Mouse (Mus musculus): ENCODE results near the gene Ces1g.

Gene Ces1g

DNA sequence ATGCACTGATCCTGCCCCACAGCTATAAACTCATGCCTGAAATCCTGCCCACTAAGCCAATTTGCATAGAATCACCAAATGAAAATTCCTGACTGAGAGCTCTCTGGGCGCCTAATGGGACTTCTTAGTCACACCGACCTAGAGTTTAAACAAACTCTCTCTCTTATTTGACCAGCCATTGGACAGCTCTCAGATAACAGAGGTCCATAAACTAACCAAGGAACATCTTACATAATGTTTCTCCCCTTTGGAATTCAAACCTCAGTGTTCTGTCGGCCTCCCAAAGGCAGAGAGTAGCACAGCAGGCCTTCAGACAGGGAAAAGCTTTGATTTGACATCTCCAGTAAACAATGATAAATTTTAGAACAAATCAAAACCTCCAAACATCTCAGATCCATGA lies at the start of gene Ces1g:
Ces1g (minus strand) TSS at position 102 of the 400 bp plus-strand sequence.
- DNase-seq (ENCODE audit: low read depth, low spot score), result no peak

DNA sequence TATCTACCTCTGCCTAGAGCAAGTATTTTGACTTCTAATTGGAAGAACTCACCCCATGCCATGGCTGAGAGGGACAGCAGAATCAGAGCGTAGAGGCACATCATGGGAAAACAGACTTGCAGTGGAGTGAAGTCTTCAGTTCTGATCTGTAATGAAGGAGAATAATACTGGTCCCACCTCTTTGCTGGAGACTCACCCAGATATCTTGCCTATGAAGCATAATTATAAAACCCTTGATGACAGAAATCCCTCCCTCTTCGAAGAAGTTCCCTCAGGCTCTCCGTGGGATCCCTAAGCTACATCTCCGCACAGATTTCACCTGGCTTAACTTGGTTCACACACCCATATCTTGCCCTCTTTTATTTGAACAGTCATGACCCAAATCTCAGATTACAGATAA lies 42.5 kb upstream of the Ces1g start, which contains the start of gene Ces1h:
Ces1h (minus strand) TSS at position 101 of the 400 bp plus-strand sequence.
- no peak for DNase-seq (ENCODE audit: low read depth, low spot score)

DNA sequence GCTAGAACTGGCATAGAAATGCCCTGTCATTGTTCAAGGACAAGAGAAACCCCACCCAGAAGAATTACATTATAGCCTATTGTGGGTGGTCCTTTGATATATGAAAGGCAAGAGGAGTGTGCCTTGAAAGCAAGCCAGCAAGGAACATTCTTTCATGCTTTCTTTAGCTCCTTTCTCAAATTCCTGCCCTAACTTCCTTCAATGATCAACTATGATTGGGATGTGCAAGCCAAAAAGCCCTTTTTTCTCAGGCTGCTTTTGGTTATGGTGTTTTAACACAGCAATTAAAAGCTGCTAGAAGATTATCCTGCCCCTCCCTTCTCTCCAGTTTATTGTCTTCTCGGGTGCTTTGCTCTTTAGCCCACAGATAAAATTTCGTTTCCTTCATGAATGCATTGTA lies 32.4 kb upstream of the Ces1g start:
- no peak for DNase-seq (ENCODE audit: low read depth, low spot score)

DNA sequence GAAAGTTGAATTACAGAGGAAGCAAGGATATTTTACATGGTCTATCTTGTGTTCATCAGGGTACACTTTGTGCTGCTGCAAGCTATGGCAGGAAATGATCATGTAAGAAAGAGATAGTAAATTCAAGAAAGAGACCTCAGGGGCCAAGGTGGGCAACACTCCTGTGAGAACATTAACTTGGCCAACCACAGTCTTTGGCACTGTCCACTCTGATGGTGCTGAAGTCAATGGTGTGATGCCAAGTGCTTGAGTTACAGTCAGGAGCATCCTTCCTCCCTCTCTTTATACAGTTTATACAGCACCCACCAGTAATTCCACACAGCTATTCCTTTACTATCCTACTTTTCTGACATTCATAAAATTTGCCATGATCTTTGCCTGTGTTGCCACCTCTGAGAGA lies 23.0 kb upstream of the Ces1g start:
- DNase-seq (ENCODE audit: low read depth, low spot score), result peak; percentile 30

DNA sequence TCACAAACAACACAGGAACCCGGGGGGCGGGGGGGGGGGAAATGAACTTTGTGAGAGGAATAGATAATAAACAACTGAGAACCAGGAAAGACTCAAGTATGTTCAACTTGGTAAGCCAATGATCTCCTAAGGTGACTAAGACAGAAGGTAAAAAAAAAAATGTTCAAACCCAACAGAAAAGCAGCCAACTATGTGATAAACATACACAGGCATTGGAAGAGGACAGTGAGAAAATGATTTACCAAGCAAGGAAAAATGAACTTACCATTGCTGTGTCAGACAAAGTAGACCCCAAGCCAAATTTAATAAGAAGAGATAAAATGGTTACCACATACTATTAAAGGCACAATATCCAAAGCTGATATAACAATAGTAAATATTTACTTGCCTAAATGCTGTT lies 2.4 kb upstream of the Ces1g start:
- no peak for DNase-seq (ENCODE audit: low read depth, low spot score)

DNA sequence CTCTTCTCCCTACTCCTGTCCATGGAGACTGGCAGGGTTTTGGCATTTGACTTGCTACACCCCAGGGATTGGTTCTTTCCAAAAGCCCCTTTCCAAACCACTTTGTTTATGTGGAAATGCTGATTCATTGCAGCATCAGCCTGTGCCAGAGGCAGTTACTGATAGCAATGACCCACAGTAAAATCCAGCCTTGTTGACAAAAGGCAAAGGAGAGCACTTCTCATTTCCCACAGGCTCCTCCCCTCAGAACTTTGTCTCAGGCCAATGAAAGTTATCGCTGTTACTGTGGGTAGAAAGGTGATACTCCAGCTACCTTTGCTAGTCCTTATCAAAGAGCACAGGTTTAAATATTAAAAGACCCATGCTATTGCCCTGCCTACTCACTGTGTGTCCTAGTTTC lies 4.4 kb downstream of the Ces1g start:
- no peak for DNase-seq (ENCODE audit: low read depth, low spot score)

DNA sequence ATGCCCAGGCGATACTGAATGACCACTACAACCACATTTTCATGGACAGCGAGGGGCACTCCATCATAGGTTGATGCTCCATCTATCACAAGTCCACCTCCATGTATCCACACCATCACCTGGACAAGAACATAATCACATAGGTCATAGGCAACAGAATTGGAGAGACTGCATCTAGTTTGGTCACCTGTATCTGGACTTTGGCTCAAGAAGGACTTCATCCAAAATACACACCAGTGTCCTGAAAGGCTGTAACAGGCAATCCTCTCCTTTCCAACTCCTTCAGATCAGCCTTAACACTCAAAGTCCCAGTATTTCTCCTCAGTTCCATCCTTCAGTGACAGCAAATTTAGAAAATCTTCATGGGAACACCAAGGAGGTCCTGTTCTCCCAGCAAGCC lies 6.0 kb downstream of the Ces1g start:
- no peak for DNase-seq (ENCODE audit: low read depth, low spot score)

DNA sequence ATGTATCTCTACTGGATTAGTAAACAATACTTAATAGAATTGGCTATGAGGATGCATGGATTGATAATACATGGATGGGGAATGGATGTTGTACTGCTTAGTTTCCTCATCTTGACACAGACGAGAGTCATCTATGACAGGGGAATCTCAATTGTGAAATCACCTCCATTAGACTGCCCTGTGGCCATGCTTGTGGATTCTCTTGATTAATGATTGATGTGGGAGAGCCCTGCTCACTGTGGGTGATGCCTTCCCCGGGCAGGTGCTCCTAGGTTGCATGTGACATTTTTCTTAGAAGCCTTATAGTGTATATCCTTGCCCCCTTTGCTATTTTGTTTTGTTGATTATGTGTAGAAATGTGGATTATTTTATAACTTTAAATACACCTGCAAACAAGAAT lies 12.0 kb downstream of the Ces1g start:
- no peak for DNase-seq (ENCODE audit: low read depth, low spot score)

DNA sequence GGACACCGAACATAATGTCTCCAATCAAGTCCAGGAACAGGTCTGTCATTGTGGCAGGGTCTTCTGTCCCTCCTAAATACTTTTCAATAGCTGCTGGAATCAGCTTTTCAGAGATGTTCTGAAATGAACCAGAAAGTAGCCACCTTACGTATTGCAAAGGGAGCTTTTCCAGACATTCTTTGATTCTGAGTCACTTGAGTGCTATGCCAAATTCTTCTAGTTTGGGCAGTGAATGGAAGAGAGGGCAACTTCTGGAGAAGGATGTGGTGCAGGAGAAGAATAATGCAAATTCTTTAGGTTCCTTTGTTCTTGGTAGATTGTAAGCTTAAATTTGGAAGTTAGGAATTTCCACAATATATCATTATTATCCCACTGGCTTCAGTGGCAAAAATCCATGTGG lies 20.1 kb downstream of the Ces1g start:
- no peak for DNase-seq (ENCODE audit: low read depth, low spot score)

DNA sequence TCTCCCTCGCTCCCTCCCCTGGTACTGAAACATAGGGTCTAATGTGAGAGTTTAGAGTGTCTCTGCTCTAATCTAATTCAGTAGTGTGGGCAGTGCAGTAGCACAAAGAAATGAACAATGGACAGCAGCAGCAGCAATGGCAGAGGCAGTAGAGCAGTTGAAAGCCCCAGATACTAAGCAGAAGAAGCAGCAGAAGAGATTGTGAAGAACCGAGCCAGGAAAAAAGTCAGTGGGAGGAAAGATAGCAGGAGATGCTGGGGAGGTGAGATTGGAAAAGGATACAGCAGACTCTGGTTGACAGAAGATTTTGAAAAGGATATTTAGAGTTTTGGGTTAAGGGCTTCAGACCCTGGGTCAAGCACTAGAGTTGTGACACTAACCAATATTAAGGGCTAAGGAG lies 21.6 kb downstream of the Ces1g start:
- DNase-seq (ENCODE audit: low read depth, low spot score), result no peak

DNA sequence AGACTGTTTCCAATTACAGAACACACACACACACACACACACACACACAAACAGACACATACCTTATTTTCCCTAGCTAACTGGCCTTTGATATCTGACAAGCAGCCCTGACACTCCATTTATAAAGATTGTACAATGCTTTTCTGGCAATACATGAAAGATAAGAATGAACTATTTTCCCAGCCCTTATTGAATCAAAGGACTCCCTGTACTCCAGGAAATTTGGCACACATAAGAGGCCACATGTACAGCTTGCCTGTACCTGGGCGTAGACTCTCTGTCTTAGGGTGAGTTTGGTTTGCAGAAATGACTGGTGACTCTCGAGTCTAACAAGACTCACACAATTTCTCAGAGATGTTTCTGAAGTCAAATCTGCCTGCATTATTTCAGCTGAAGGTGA lies 53.2 kb downstream of the Ces1g start:
- no peak for DNase-seq (ENCODE audit: low read depth, low spot score)

DNA sequence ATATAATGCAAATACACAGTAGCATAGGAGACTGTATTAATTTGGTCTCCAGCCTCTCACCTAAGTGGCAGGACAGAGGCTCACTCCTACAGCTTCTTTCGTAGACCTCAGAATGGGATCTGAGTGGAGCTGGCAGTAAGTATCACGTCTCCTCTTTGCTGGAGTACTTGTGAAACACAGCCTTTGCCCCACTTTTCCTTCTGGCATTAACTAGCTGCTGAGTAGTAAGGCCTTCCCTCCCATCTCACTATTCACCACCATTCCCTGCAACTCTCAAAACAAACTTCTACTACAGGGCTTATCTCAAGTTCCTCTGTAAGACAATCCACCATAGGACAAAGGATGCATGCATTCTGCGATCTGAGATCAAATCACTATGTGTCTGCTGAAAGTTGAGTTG lies 54.8 kb downstream of the Ces1g start:
- no peak for DNase-seq (ENCODE audit: low read depth, low spot score)

DNA sequence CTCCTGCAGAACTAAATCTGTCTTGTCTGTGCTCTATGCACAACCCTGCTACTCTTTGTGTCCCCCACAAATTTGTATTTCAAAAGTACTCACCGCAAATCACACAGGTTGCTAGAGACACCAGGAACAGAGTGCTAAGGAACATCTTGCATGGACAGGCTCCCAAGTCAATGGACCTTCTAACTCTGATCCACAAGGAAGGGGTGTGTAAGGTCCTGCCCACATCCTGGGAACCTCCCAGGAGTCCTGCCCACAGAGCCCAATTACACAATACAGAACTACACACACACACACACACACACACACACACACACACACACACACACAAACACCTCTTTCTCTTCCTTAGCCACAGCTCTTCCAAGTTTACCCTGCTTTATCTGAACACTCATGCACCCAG lies 57.6 kb downstream of the Ces1g start, which contains the start of gene Ces1f:
Ces1f (minus strand) TSS at position 192 of the 400 bp plus-strand sequence.
- DNase-seq (ENCODE audit: low read depth, low spot score), result no peak

DNA sequence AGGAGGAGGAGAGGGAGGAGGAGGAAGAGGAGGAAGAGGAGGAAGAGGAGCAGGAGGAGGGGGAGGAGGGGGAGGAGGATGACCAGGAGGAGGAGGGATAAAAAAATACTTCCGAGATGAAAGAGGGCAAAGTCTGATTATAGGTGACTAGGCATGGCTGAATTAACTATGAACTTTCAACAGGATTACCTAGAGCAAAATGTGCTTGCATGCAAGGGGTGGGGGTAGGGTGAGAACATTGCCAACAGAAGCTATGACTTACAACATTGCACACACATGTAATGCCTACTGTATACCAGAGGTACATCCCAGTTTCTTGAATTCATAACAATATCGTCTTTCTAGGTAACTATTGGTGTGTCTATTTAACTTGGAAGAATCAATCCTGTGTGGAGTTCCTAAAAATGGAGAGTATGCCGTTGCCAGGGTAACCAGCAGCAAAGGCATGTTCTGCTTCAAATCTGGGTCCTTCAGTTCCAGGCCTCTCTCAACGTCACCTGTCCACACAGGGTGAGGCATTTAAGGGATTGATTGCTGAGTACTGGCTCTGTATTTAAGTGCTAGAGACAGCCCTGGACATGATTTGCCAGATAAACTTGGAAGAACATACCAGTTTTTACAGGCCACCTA lies 58.8 kb downstream of the Ces1g start:
- no peak for DNase-seq (ENCODE audit: low read depth, low spot score)

DNA sequence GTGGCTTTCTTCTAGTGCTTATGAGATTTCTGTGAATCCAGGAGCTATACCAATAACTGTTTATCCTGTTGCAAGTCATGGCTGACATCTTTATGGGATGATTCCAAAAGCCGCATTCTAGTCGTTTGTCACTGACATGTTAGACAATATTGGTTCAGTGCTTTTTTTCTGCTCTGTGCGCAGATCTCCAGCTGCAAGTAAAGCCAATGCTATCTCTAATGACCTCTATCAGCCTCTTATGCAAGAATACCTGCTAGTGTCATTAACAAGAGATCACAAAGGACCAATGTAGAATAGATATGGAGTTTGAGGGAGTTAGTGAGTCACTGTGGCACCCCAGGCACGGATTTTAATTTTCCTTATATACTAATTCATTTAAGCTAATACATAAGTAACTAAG lies 62.5 kb downstream of the Ces1g start:
- no peak for DNase-seq (ENCODE audit: low read depth, low spot score)

DNA sequence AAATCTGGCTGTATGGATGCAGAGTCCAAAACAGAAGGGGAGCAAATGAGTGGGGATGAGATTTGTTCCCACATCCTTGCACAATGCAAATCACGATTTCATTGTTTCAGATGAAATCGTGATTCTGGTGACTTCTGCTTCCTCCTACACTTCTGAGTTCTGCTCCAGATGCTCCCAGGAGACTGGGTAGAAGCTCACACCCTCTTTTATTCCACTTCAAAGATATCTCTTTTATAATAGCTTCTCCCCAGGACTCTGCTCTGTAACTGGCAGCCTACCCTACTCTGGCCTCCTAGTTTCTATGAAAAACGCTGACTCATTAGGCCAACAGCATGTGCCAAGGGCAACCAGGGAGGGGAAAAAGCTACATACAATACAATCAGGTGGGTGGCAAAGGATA lies 63.8 kb downstream of the Ces1g start:
- no peak for DNase-seq (ENCODE audit: low read depth, low spot score)

DNA sequence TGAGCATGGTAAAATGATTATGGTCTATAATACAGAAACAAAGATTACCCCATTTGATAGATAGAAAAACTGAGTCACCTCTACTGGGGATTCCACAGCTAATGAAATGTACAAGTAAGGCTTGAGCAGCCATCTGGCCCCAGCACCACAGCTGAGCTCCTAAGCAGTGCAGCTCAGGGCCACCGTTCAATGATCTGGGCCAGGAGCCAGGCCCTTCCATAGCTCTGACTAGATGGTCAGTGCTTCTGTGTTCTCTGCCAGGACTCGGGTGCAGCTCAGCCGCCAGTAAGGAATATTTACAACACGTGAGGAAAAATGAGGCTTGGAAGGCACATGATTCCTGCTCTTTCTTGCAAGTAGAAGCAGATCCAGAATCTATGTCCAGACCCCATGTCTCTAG lies 64.4 kb downstream of the Ces1g start:
- DNase-seq (ENCODE audit: low read depth, low spot score), result no peak

DNA sequence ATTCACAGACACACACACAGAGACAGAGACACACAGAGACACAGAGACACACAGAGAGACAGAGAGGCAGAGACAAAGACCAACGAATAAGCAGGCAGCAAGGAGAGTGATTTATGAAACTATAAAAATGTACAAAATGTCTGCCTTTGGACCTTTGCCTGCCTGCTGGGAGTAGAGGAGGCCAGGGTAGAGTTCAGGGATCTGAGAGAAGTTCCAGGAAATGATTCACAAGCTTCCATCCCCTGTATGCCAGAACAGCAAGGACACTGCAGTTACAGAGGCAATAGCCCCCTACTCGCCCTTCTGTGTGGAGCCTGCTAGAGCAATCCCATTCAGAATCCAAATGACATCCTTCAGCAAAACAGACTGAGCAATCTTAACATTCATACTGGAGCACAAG lies 75.7 kb downstream of the Ces1g start:
- DNase-seq (ENCODE audit: low read depth, low spot score), result no peak

DNA sequence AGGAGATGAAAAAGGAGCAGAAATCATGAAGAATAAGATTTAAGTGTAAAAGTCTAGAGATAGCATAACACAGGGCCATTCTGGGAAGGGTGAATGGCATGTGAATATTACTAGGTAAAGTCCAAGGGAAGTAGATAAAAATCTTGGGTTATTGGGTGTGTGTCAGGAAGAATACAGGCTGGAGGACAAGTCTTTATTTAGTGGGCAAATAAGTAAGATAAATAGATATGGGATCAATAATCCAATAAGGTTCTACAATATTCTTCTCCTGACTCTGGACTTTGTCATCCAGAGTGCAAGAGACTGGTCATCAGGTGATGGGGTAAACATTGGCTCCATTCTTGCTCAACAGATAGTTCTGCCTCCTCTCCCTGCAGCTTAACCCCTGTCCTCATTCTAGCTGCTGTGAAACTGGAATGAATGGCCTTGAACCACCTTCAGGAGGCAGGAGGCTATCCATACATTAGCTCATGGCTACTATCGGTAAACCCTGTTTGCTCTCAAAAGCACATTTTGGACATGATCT lies 84.6 kb downstream of the Ces1g start:
- no peak for DNase-seq (ENCODE audit: low read depth, low spot score)
